Mouse (Mus musculus) lung, postnatal 0 days (tissue): ENCODE data around the gene Ptpn14. TPM values are rescaled to one million over a fixed set of nuclear protein-coding genes. Genes with fewer than 3 reads are reported as not detected.
A peak's percentile ranks its signal among the peaks of the same experiment; 100 is the strongest.

Experiments
- ATAC-seq: fragments of 200-750 bp; cut with Nextera tagmentation; 2 replicates; pipeline ENCODE4 v1.8.0; 2017; ENCODE audit warnings: moderate library complexity
- DNase-seq: peaks from one replicate; pipeline ENCODE4 v3.0.0-alpha.2; 2016; ENCODE audit warnings: low spot score
- H3K27ac ChIP-seq: fragments of 300-500 bp; sonication (generic); 2 replicates; pipeline ENCODE4 v1.5.1; 2014; ENCODE audit warnings: antibody characterized with exemption, mild to moderate bottlenecking, low read length, mixed read lengths
- H3K27me3 ChIP-seq: fragments of 300-500 bp; sonication (generic); replicated peaks from 2 replicates; pipeline ENCODE4 v1.6.1; 2014; ENCODE audit warnings: low read length, mixed read lengths; ENCODE audit not compliant: insufficient read depth
- H3K36me3 ChIP-seq: fragments of 300-500 bp; sonication (generic); 2 replicates; pipeline ENCODE4 v1.6.1; 2014; ENCODE audit warnings: low read length, mixed read lengths; ENCODE audit not compliant: insufficient read depth
- H3K4me1 ChIP-seq: fragments of 300-500 bp; sonication (generic); 2 replicates; pipeline ENCODE4 v1.6.1; 2014; ENCODE audit warnings: antibody characterized with exemption, low read depth, low read length, mixed read lengths; ENCODE audit not compliant: insufficient read depth
- H3K4me2 ChIP-seq: fragments of 300-500 bp; sonication (generic); replicated peaks from 2 replicates; pipeline ENCODE4 v1.6.1; 2014; ENCODE audit warnings: low read depth, mild to moderate bottlenecking, low read length, moderate library complexity, mixed read lengths
- H3K4me3 ChIP-seq: fragments of 300-500 bp; sonication (generic); 2 replicates; pipeline ENCODE4 v1.5.1; 2014; ENCODE audit warnings: low read depth, low read length
- H3K9ac ChIP-seq: fragments of 300-500 bp; sonication (generic); replicated peaks from 2 replicates; pipeline ENCODE4 v1.6.1; 2014; ENCODE audit warnings: low read depth, mild to moderate bottlenecking
- H3K9me3 ChIP-seq: fragments of 300-500 bp; sonication (generic); 2 replicates; pipeline ENCODE4 v1.6.1; 2016; ENCODE audit warnings: low read length, mixed read lengths
- CTCF ChIP-seq: IDR thresholded peaks from 2 replicates; pipeline ENCODE4 v1.5.1; 2016; ENCODE audit warnings: antibody characterized with exemption, mild to moderate bottlenecking
- EP300 ChIP-seq: IDR thresholded peaks from 2 replicates; pipeline ENCODE4 v1.6.1; 2016; ENCODE audit warnings: antibody characterized with exemption, mild to moderate bottlenecking, control low read depth
- WGBS: fragments of 180-500 bp; shearing (Covaris S2); extraction: QIAGEN DNeasy Blood & Tissue Kit; methylation state at CpG from one replicate; pipeline ENCODE4 v1.1.7; 2014; 5-methylcytosine and 5-hydroxymethylcytosine counted together
- polyA plus RNA-seq: library from polyadenylated mRNA; unstranded; fragments of >200 nt; fragmentation: Nextera tagmentation; extraction: Ambion mirVana; gene quantifications from 2 replicates; pipeline ENCODE4 v1.2.1, GENCODE M21; 2015

The Ptpn14 gene
- polyA plus RNA-seq, 1 experiment from 2014 or later, result 4.9 TPM

DNA sequence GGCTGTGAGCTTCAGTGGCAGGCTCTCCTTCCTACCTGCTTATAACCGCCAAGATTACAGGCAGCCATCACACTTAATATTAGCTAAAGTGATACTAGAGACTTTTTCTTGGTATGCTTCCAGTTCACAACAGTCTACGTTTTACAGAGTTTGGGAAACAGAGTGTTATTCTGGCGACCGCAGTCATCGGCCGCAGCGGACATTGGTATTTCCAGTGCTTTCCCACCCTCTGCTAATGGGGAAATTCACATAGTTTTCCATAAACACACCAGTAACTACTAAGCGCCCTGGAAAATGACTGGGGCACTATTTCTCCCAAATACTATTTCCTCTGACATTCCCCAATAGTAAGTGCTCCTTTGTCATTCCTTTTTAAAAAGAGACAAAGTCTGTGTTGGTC lies 19.1 kb upstream of the Ptpn14 start:
- no peak overlapping the region for H3K27ac ChIP-seq
- WGBS, result 64% methylated on average over 8 of the region's 8 CpGs
- no peak for ATAC-seq

DNA sequence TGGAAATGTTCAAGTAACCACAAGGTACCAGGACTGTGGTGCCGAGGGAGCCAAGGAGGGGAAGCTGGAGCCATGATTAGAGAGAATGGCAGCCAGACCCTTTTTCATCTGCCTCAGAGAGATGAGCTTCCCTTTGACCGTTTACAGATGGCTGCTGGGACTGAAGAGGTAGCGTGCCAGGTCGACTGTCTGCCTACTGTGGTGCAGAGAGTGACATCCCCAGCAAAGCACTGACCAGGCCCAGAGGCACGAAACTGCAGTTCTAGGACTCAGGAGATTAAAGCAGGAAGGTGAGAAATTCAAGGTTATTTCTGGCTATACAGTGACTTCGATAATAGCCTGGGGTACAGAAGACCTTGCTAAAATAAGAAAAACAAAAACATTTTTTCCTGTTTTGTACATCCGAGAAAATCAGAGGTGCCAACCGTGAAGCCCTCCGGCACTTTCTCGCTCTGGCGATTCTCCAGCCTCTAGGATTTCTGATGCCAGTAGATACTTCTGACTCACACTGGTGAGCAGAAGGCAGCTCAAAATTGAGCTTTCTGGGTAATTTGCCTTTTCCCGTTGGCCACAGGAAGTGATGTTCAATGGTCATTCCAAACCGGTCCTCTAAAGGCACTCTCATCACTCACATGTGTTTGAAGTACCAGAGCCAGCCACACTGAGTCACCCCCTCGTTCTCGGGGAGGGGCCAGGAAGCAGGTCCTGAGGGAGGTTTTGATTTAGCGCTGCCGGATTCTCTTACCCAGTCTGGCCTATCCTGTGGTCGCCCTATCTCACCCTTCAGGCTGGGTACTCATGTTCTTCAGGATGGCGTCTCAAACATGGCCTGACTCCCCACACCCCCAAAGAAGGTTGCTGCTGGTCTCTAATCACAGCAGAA lies 11.9 kb upstream of the Ptpn14 start:
- no peak for TF ChIP-seq EP300
- TF ChIP-seq CTCF, result peak; percentile 37
- Histone ChIP-seq H3K4me3 (no peak overlapping the region), H3K9me3 (no peaks in the 10 kb centered on the region), H3K9ac (no peak overlapping the region), H3K4me1 (no peaks in the 10 kb centered on the region), H3K27ac (no peak overlapping the region), H3K4me2 (no peak overlapping the region), H3K27me3 (no peaks in the 10 kb centered on the region), H3K36me3 (no peaks in the 10 kb centered on the region)
- ATAC-seq (peak; percentile 89), DNase-seq (peak; percentile 81)
- WGBS, result 44% methylated on average over 19 of the region's 19 CpGs

More for the DNA sequence above, 19.1 kb upstream of the Ptpn14 start:
- Histone ChIP-seq H3K4me3 (no peak overlapping the region), H3K36me3 (no peaks in the 10 kb centered on the region), H3K4me2 (no peak overlapping the region), H3K9me3 (no peaks in the 10 kb centered on the region), H3K9ac (no peak overlapping the region), H3K27me3 (no peaks in the 10 kb centered on the region), H3K4me1 (no peaks in the 10 kb centered on the region)
- DNase-seq, result no peak
- TF ChIP-seq CTCF, result no peak
- no peak for TF ChIP-seq EP300

DNA sequence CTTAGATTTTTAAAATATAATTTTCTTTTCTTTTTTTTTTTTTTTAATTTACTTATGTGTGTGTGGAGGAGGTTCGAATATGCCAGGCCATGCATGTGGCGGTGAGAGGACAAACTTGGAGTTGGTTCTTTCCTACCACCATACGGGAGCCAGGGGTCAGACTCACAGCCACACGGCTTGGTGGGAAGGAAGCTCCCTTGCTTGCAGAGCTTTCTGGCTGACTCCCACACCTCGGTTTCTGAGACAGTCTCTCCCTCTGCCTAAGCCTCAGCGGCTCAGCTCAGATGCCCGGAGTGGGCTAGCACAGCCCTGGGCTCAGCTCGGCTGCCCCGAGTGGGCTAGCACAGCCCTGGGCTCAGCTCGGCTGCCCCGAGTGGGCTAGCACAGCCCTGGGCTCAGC lies 10.5 kb upstream of the Ptpn14 start:
- 92% methylated on average over 11 of the region's 11 CpGs for WGBS
- H3K9ac ChIP-seq, result no peak overlapping the region
- TF ChIP-seq CTCF, result no peak
- H3K4me3 ChIP-seq, result no peak overlapping the region
- H3K9me3 ChIP-seq, result no peaks in the 10 kb centered on the region
- no peaks in the 10 kb centered on the region for H3K27me3 ChIP-seq
- no peak for DNase-seq
- ATAC-seq, result no peak
- no peak overlapping the region for H3K4me2 ChIP-seq
- no peak overlapping the region for H3K27ac ChIP-seq
- H3K36me3 ChIP-seq, result no peaks in the 10 kb centered on the region
- H3K4me1 ChIP-seq, result no peaks in the 10 kb centered on the region

DNA sequence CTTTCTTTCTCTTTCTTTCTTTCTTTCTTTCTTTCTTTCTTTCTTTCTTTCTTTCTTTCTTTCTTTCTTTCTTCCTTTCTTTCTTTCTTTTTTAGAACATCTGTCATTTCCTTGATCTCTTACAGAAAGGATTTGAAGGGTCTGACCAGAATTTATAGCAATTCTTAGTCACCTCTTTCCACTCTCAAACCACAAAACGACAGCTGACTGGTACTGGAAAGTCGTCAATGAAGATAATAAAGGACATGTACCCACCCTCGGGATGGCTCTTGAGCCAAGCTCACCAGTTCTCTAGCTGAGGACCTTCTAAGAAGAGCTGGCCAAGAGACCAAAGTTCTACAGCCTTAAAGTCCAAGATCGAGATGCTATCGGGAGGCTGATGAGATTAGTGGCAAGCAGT lies 9.5 kb upstream of the Ptpn14 start:
- 80% methylated on average over 5 of the region's 5 CpGs for WGBS
- Histone ChIP-seq H3K4me2 (no peak overlapping the region), H3K9me3 (no peaks in the 10 kb centered on the region), H3K36me3 (no peaks in the 10 kb centered on the region), H3K9ac (no peak overlapping the region), H3K4me3 (no peak overlapping the region), H3K4me1 (no peaks in the 10 kb centered on the region), H3K27me3 (no peaks in the 10 kb centered on the region), H3K27ac (no peak overlapping the region)
- TF ChIP-seq EP300, result no peak
- no peak for TF ChIP-seq CTCF
- DNase-seq (no peak), ATAC-seq (no peak)

DNA sequence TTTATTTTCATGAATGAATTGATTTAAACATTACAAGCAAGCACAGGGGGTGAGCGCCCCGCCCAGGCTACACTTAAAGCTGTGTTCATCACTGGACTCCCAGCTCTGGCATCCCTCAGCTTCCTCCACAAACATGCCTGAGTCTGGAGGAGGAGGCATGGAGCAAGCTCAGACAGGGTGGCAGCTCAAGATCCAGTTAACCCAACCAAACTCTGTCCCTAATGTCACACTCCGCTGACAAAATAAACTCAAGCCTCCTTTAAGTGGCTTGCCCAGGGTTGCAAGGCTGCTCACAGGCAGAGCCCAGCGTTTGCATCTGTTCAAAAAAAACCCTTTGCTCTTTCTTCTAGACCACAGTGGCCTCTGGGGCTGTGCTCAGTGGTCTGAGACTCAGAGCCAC lies 1.9 kb upstream of the Ptpn14 start:
- Histone ChIP-seq H3K27me3 (no peaks in the 10 kb centered on the region), H3K4me1 (peaks cover 8% of the 10 kb centered on the region; the same call in 1 of the 2 replicates), H3K4me2 (no peak overlapping the region), H3K36me3 (no peaks in the 10 kb centered on the region), H3K4me3 (no peak overlapping the region), H3K27ac (no peak overlapping the region), H3K9ac (no peak overlapping the region), H3K9me3 (no peaks in the 10 kb centered on the region)
- WGBS, result 66% methylated on average over 4 of the region's 4 CpGs
- TF ChIP-seq EP300 (no peak), CTCF (no peak)
- no peak for DNase-seq
- no peak for ATAC-seq

DNA sequence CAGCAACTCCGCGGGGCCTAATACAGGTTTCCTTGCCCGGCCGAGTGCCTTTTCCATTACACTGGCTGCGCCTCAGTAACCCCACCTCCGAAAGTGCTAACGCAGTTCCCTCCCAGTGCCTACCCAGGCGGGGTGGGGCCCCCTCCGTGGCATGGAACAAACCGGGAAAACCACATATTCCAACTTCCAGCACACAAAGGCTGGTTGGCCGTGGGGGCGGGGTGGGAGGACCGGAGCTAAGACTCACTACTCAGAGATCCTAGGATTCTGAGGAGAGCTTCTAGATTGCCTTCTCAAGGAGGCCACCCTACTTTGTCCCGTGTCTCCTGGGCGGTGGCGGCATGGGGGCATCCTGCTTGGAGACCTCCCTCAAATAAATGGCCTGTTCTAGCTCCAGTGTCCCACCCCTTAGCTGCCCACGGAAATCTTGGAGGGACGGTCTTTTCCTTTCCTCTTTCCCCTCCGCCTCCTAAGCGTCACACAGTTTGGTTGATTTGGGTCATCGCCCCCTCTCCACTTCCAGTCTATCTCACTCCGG lies 653 bp upstream of the Ptpn14 start:
- H3K4me2 ChIP-seq, result peak overlapping the region; percentile 93
- peaks cover 10% of the 10 kb centered on the region; the same call in 1 of the 2 replicates for H3K4me1 ChIP-seq
- H3K27ac ChIP-seq, result peak overlapping the region; percentile 98
- H3K9ac ChIP-seq, result peak overlapping the region; percentile 62
- TF ChIP-seq EP300 (peak; percentile 81), CTCF (0 out of 2 replicates have a peak, but pooled peaks have one; percentile 1)
- no peaks in the 10 kb centered on the region for H3K27me3 ChIP-seq
- DNase-seq, result peak; percentile 95
- no peaks in the 10 kb centered on the region for H3K36me3 ChIP-seq
- H3K4me3 ChIP-seq, result peak overlapping the region; percentile 77
- no peaks in the 10 kb centered on the region for H3K9me3 ChIP-seq
- WGBS, result 1% methylated on average over 21 of the region's 22 CpGs
- peak; percentile 83 for ATAC-seq
